In genomic region chr8:114686462-114686861, GRCm38 (mm10) we compare ENCODE assay signal across 11 mouse cellular contexts.
"Had no signal": no experiment of that assay in that cellular context is flagged by ENCODE, and none has a peak within 500 bp of the region (broad histone marks: within the 10 kb centered on the region; RNA-seq: fewer than 3 reads in every experiment).

No protein-coding gene starts in this region.

- DNase-seq: lung, adult 18-20 months; lung, embryonic 14.5 days; lung, postnatal 10 days; lung, postnatal 4 days; midbrain, embryonic 14.5 days; retina, postnatal 1 day; right cerebral cortex, adult 18-20 months; thymus, adult 2 months; thymus, postnatal 25 days; thymus, postnatal 4 days had no signal

- ATAC-seq: midbrain, embryonic 16.5 days had no signal
